Mouse (Mus musculus) left cerebral cortex, postnatal 25 days (tissue): ENCODE data around the gene Pstk. TPM values are rescaled to one million over a fixed set of nuclear protein-coding genes. Genes with fewer than 3 reads are reported as not detected.
"Not testable (repeated sequence)": the region's sequence is repeated elsewhere in the genome, so short reads cannot be mapped to it uniquely, and the experiment has no call there.

Source experiments
- DNase-seq, 2 experiments: peaks; one replicate each; pipeline ENCODE4 v3.0.0; 2022; ENCODE audit warnings: low spot score in 2 of 2, mixed read lengths in 1 of 2
- intact Hi-C: fragments of 180-260 bp; cut with DNase I; formaldehyde crosslinking; loops from one replicate; pipeline ENCODE4 v1.15.1; 2025
- total RNA-seq, 2 experiments: library from RNA; stranded (reverse); gene quantifications; 2 replicates each; pipeline ENCODE4 v1.2.3; 2021

Gene Pstk
- total RNA-seq = 10 to 100 TPM; 49.1 to 53.5 TPM

- DNase-seq = peak; percentile 92 to 93
- intact Hi-C loops = no loop called here
Observed at GRCm38 (mm10) chr7:131370648-131371469, at the start of gene Pstk. Gene Pstk (plus strand): TSS chr7:131371141.

GRCm38 (mm10) chr7:131322192-131322591 lies 48.7 kb upstream of the Pstk start, which contains the start of gene Cuzd1:
Gene Cuzd1 (minus strand): TSS chr7:131322292.
- DNase-seq = no peak
- intact Hi-C loops = no loop called here

- DNase-seq = no peak
- intact Hi-C loops = no loop called here
Observed at GRCm38 (mm10) chr7:131327054-131327453, 43.9 kb upstream of the Pstk start.

- intact Hi-C loops = no loop called here
- no peak for DNase-seq
Observed at GRCm38 (mm10) chr7:131329416-131329815, 41.5 kb upstream of the Pstk start, which contains the start of gene Fam24b. Gene Fam24b (minus strand): TSS chr7:131329516.

- intact Hi-C loops = loop anchor here (5.0 kb wide), 2 partner anchors 149 to 219 kb away; no protein-coding TSS in a partner anchor
- no peak for DNase-seq
Observed at GRCm38 (mm10) chr7:131331688-131332087, 39.3 kb upstream of the Pstk start.

- intact Hi-C loops = loop anchor here (5.0 kb wide), 2 partner anchors 151 to 221 kb away; no protein-coding TSS in a partner anchor
- DNase-seq = no peak
Observed at GRCm38 (mm10) chr7:131333564-131333963, 37.4 kb upstream of the Pstk start, which contains the start of gene Fam24a. Gene Fam24a (plus strand): TSS chr7:131333864.

- intact Hi-C loops = no loop called here
- no peak for DNase-seq
Observed at GRCm38 (mm10) chr7:131337502-131338068, 33.4 kb upstream of the Pstk start.

GRCm38 (mm10) chr7:131345856-131346541 lies 24.9 kb upstream of the Pstk start:
- no peak for DNase-seq
- intact Hi-C loops = no loop called here

- no peak for DNase-seq
- intact Hi-C loops = no loop called here
Observed at GRCm38 (mm10) chr7:131356105-131356504, 14.8 kb upstream of the Pstk start.

- intact Hi-C loops = loop anchor here (5.0 kb wide), 1 partner anchor 200 kb away; the partner anchor contains the start of gene Bub3
- no peak for DNase-seq
Observed at GRCm38 (mm10) chr7:131362269-131362614, 8.7 kb upstream of the Pstk start.

GRCm38 (mm10) chr7:131362615-131363300 lies 8.2 kb upstream of the Pstk start, which contains the start of gene 2310057M21Rik:
Gene 2310057M21Rik (minus strand): TSS chr7:131362759.
- peak; percentile 91 to 97 for DNase-seq
- intact Hi-C loops = loop anchor here (5.0 kb wide), 1 partner anchor 200 kb away; the partner anchor contains the start of gene Bub3

GRCm38 (mm10) chr7:131364131-131364530 lies 6.8 kb upstream of the Pstk start:
- no peak for DNase-seq
- intact Hi-C loops = loop anchor here (5.0 kb wide), 1 partner anchor 198 kb away; the partner anchor contains the start of gene Bub3

- intact Hi-C loops = no loop called here
Observed at GRCm38 (mm10) chr7:131371470-131371860, 524 bp downstream of the Pstk start.

GRCm38 (mm10) chr7:131371880-131372651 lies 1.1 kb downstream of the Pstk start:
- intact Hi-C loops = no loop called here
- DNase-seq = no peak

More at GRCm38 (mm10) chr7:131371470-131371860, 524 bp downstream of the Pstk start:
- no peak for DNase-seq

GRCm38 (mm10) chr7:131391761-131392160 lies 20.8 kb downstream of the Pstk start:
- intact Hi-C loops, DNase-seq: not testable (repeated sequence)

- intact Hi-C loops = no loop called here
Observed at GRCm38 (mm10) chr7:131409321-131409987, 38.5 kb downstream of the Pstk start.

GRCm38 (mm10) chr7:131409988-131410385 lies 39.0 kb downstream of the Pstk start:
- intact Hi-C loops = no loop called here
- DNase-seq = no peak

More at GRCm38 (mm10) chr7:131409321-131409987, 38.5 kb downstream of the Pstk start:
- peak in 1 of 2 experiments; percentile 14 for DNase-seq
